9 mouse cellular contexts compared by ENCODE assay signal in genomic region chr6:99525351-99525750, GRCm38 (mm10). TPM values are rescaled to one million over a fixed set of nuclear protein-coding genes. Genes with fewer than 3 reads are reported as not detected.
DNase-seq lines count a peak whose midpoint lies in the region; TF ChIP-seq lines count a peak whose summit lies in the region.
"Had no signal": no experiment of that assay in that cellular context is flagged by ENCODE, and none has a peak within 500 bp of the region (broad histone marks: within the 10 kb centered on the region; RNA-seq: fewer than 3 reads in every experiment).

No protein-coding gene starts in this region.

- peak; percentile 47 for TF ChIP-seq CTCF in heart, adult 2 months (IDR thresholded peaks at IDR 0.05)
- peak; percentile 21 to 65 (median 22); a peak in 4 of 6 replicates for TF ChIP-seq CTCF in MEL (IDR thresholded peaks at IDR 0.05 in 2 of 3, conservative IDR thresholded peaks at IDR 0.05 in 1 of 3; ENCODE audit: control insufficient read depth in 1 of 3, insufficient read depth in 1 of 3, low read depth in 2 of 3, low read length in 3 of 3, poor library complexity in 1 of 3, severe bottlenecking in 1 of 3)

- no peak for DNase-seq in heart, adult 2 months
- no peak for DNase-seq in heart, adult 8-10 months (ENCODE audit: low spot score)
- DNase-seq in lung, postnatal 10 days: peak; percentile 54
- no peak for DNase-seq in lung, adult 18-20 months
- DNase-seq in MEL (ENCODE audit: low read depth, low spot score): peak; percentile 63
- DNase-seq in heart, postnatal 4 days: peak; percentile 41
- no peak for DNase-seq in spleen, postnatal 4 days (ENCODE audit: low spot score in 2 of 2)
- DNase-seq in yolk sac, embryonic 10.5 days (ENCODE audit: low spot score): no peak

- no peak overlapping the region for H3K4me3 ChIP-seq in heart, adult 2 months
- no peak overlapping the region for H3K4me3 ChIP-seq in MEL (ENCODE audit: control insufficient read depth in 1 of 2, insufficient read depth in 1 of 2, low read depth in 2 of 2, low read length in 2 of 2)
- H3K4me3 ChIP-seq: myocyte had no signal

- intact Hi-C loops in heart, adult 2 months (cut with DNase I): loop anchor here (10.0 kb wide), 3 partner anchors 89 to 1001 kb away; no protein-coding TSS in a partner anchor

- H3K9ac ChIP-seq in heart, adult 2 months (ENCODE audit: low read depth, low read length): no peak overlapping the region
- no peak overlapping the region for H3K9ac ChIP-seq in MEL (ENCODE audit: control insufficient read depth, low read depth, low read length, poor library complexity, severe bottlenecking)

- TF ChIP-seq EP300 in heart, adult 2 months (IDR thresholded peaks at IDR 0.05; ENCODE audit: insufficient read depth, low read depth, low read length): no peak
- no peak for TF ChIP-seq EP300 in MEL (IDR thresholded peaks at IDR 0.05; ENCODE audit: low read depth in 1 of 2, low read length in 2 of 2)

- H3K9me3 ChIP-seq in MEL (replicated peaks; ENCODE audit: insufficient read depth, low read length): no peaks in the 10 kb centered on the region

- no peaks in the 10 kb centered on the region for H3K36me3 ChIP-seq in heart, adult 2 months (ENCODE audit: control insufficient read depth, insufficient read depth, low read length)
- H3K36me3 ChIP-seq in MEL (ENCODE audit: control insufficient read depth in 1 of 2, insufficient read depth in 2 of 2, low read length in 2 of 2): no peaks in the 10 kb centered on the region

- no peaks in the 10 kb centered on the region for H3K4me1 ChIP-seq in heart, adult 2 months (ENCODE audit: control insufficient read depth, insufficient read depth, low read length)
- no peaks in the 10 kb centered on the region; a peak in 1 of 4 replicates for H3K4me1 ChIP-seq in MEL (ENCODE audit: control insufficient read depth in 1 of 2, insufficient read depth in 2 of 2, low read length in 2 of 2)

- WGBS in heart, adult 2 months: 57% methylated on average over 8 of the region's 8 CpGs

- peaks cover 1% of the 10 kb centered on the region for H3K27me3 ChIP-seq in heart, adult 2 months (ENCODE audit: control insufficient read depth, insufficient read depth, low read length)
- no peaks in the 10 kb centered on the region for H3K27me3 ChIP-seq in MEL (ENCODE audit: control insufficient read depth in 1 of 2, insufficient read depth in 2 of 2, low read length in 2 of 2)

- no peak overlapping the region for H3K27ac ChIP-seq in heart, adult 2 months
- H3K27ac ChIP-seq in MEL (ENCODE audit: control insufficient read depth, low read depth, low read length): no peak overlapping the region

- peak; percentile 76 for TF ChIP-seq RAD21 in MEL (IDR thresholded peaks at IDR 0.05; ENCODE audit: low read depth, low read length)

- no peak for TF ChIP-seq POLR2A in heart, adult 2 months (IDR thresholded peaks at IDR 0.05; ENCODE audit: insufficient read depth, low read depth, low read length)
- TF ChIP-seq POLR2A in MEL (IDR thresholded peaks at IDR 0.05; ENCODE audit: control insufficient read depth in 1 of 2, insufficient read depth in 1 of 2, low read depth in 1 of 2, low read length in 2 of 2, poor library complexity in 1 of 2): no peak

- H3K79me2 ChIP-seq in heart, adult 2 months (replicated peaks; ENCODE audit: control insufficient read depth, insufficient read depth, low read length): no peaks in the 10 kb centered on the region
- H3K79me2 ChIP-seq in MEL (ENCODE audit: control insufficient read depth, insufficient read depth, low read length, poor library complexity): peaks cover 12% of the 10 kb centered on the region; the same call in 1 of the 2 replicates

TF ChIP-seq in MEL, 35 proteins besides CTCF, POLR2A, EP300 and RAD21:
- TF ChIP-seq MYC (IDR thresholded peaks at IDR 0.05; ENCODE audit: low read depth, low read length) (no peak), E2F4 (IDR thresholded peaks at IDR 0.05; ENCODE audit: borderline replicate concordance, low read depth, low read length) (no peak), MAFK (IDR thresholded peaks at IDR 0.05; ENCODE audit: borderline replicate concordance, low read depth, low read length) (no peak), NRF1 (IDR thresholded peaks at IDR 0.05; ENCODE audit: insufficient read depth, low read depth, low read length, poor library complexity, severe bottlenecking) (no peak), MAX (IDR thresholded peaks at IDR 0.05; ENCODE audit: low read length) (no peak), RCOR1 (IDR thresholded peaks at IDR 0.05; ENCODE audit: low read depth, low read length) (no peak), ZC3H11A (IDR thresholded peaks at IDR 0.05; ENCODE audit: low read depth, low read length) (peak; percentile 62), GATA1 (IDR thresholded peaks at IDR 0.05; ENCODE audit: low read depth, low read length) (no peak), GABPA (IDR thresholded peaks at IDR 0.05; ENCODE audit: low read depth, low read length) (no peak), TCF12 (IDR thresholded peaks at IDR 0.05; ENCODE audit: low read depth, low read length) (0 out of 2 replicates have a peak, but pooled peaks have one; percentile 12), ELF1 (IDR thresholded peaks at IDR 0.05; ENCODE audit: low read depth, low read length) (no peak), POLR2AphosphoS2 (IDR thresholded peaks at IDR 0.05; ENCODE audit: low read length) (no peak), MAZ (IDR thresholded peaks at IDR 0.05; ENCODE audit: low read depth, low read length) (no peak), MEF2A (IDR thresholded peaks at IDR 0.05; ENCODE audit: extremely low read depth, insufficient replicate concordance, low read depth, low read length, poor library complexity, severe bottlenecking) (no peak), ETS1 (IDR thresholded peaks at IDR 0.05; ENCODE audit: low read depth, low read length) (0 out of 2 replicates have a peak, but pooled peaks have one; percentile 22), ZKSCAN1 (IDR thresholded peaks at IDR 0.05; ENCODE audit: low read depth, low read length) (no peak), USF1 (IDR thresholded peaks at IDR 0.05; ENCODE audit: low read depth, low read length) (no peak), USF2 (IDR thresholded peaks at IDR 0.05; ENCODE audit: borderline replicate concordance in 1 of 2, insufficient read depth in 1 of 2, low read depth in 1 of 2, low read length in 2 of 2) (no peak), TAL1 (IDR thresholded peaks at IDR 0.05; ENCODE audit: low read length) (no peak), SMC3 (IDR thresholded peaks at IDR 0.05; ENCODE audit: low read depth, low read length) (peak; percentile 71), ZMIZ1 (IDR thresholded peaks at IDR 0.05; ENCODE audit: low read depth, low read length) (no peak), HCFC1 (IDR thresholded peaks at IDR 0.05; ENCODE audit: low read depth, low read length) (no peak), MXI1 (IDR thresholded peaks at IDR 0.05; ENCODE audit: low read depth, low read length) (no peak), ZNF384 (IDR thresholded peaks at IDR 0.05; ENCODE audit: low read depth, low read length) (peak; percentile 76), CHD2 (IDR thresholded peaks at IDR 0.05; ENCODE audit: low read length) (no peak), MYB (IDR thresholded peaks at IDR 0.05; ENCODE audit: low read depth, low read length) (no peak), JUND (IDR thresholded peaks at IDR 0.05; ENCODE audit: low read depth, low read length) (no peak), CHD1 (IDR thresholded peaks at IDR 0.05; ENCODE audit: low read depth, low read length) (no peak), TBP (IDR thresholded peaks at IDR 0.05; ENCODE audit: low read depth, low read length) (no peak), NELFE (IDR thresholded peaks at IDR 0.05; ENCODE audit: low read depth, low read length) (no peak), POLR2AphosphoS5 (IDR thresholded peaks at IDR 0.05; ENCODE audit: borderline replicate concordance, low read depth, low read length) (no peak), BHLHE40 (IDR thresholded peaks at IDR 0.05; ENCODE audit: borderline replicate concordance, low read depth, low read length) (no peak; the same call in 1 of the 2 replicates), KAT2A (conservative IDR thresholded peaks at IDR 0.05; ENCODE audit: low read depth, low read length) (no peak), SIN3A (IDR thresholded peaks at IDR 0.05; ENCODE audit: low read length) (peak; percentile 33; the same call in 1 of the 2 replicates), UBTF (IDR thresholded peaks at IDR 0.05; ENCODE audit: borderline replicate concordance, insufficient read depth, low read depth, low read length) (no peak)

RNA-seq across cellular contexts. Expression of gene Foxp1, which starts 2.8 kb away (rescaled TPM):
- total RNA-seq in heart, adult 2 months (2021): 10 to 100 TPM; 26.4 to 31.6 TPM
- 22.9 and 29.1 TPM in 2 replicates for polyA plus RNA-seq in heart, adult 2 months (2012; rRNA removed)
- total RNA-seq in heart, adult 8-10 months (2022): 10 to 100 TPM; 27.2 to 37.3 (median 31.2) TPM
- 16.1 and 20.8 TPM in 2 replicates for total RNA-seq in MEL (2012; rRNA removed)
- 10 to 100 TPM in 1 of 2 experiments, not detected in 1; 42.0 TPM for polyA plus RNA-seq in MEL (2012; ENCODE audit: insufficient read depth in 1 of 2, insufficient read length in 2 of 2, low read depth in 1 of 2, low replicate concordance in 2 of 2, missing spikeins in 1 of 2)
- 10 to 100 TPM; 66.1 to 67.0 TPM for total RNA-seq in heart, postnatal 4 days (2021)

Comparison
In these comparisons a context has a peak if more than half of its experiments do, and no peak if none do; other contexts are left out.
1. DNase-seq: peak in lung, postnatal 10 days (single experiment), MEL (single experiment) and heart, postnatal 4 days (single experiment); none in heart, adult 2 months (0 of 2), heart, adult 8-10 months (single experiment), lung, adult 18-20 months (0 of 2), spleen, postnatal 4 days (0 of 2) and yolk sac, embryonic 10.5 days (single experiment).